Mouse (Mus musculus) G1E (cell line): ENCODE measurements around the gene Tmprss3. TPM values are rescaled to one million over a fixed set of nuclear protein-coding genes. Genes with fewer than 3 reads are reported as not detected.

ENCODE experiments used
- ATAC-seq: 2 replicates; pipeline ENCODE4 v1.8.0; 2016; ENCODE audit warnings: mild to moderate bottlenecking; ENCODE audit not compliant: insufficient number of reproducible peaks, poor library complexity, low FRiP score, severe bottlenecking; ENCODE audit errors: extremely low read depth
- DNase-seq: peaks from one replicate; pipeline ENCODE4 v3.0.0; 2012; ENCODE audit warnings: low spot score
- H3K27me3 ChIP-seq: 2 replicates; pipeline ENCODE4 v1.6.1; 2012; ENCODE audit warnings: mild to moderate bottlenecking, low read length, inconsistent platforms; ENCODE audit not compliant: insufficient read depth
- H3K36me3 ChIP-seq: replicated peaks from 2 replicates; pipeline ENCODE3; 2012; ENCODE audit warnings: mild to moderate bottlenecking, inconsistent platforms
- H3K4me1 ChIP-seq: 2 replicates; pipeline ENCODE4 v1.6.1; 2012; ENCODE audit warnings: low read depth, low read length, inconsistent platforms, mixed read lengths; ENCODE audit not compliant: insufficient read depth
- H3K4me3 ChIP-seq: 2 replicates; pipeline ENCODE4 v1.5.1; 2012; ENCODE audit warnings: low read depth, mild to moderate bottlenecking, inconsistent platforms, low read length, moderate library complexity, mixed read lengths
- H3K9me3 ChIP-seq: replicated peaks from 2 replicates; pipeline ENCODE4 v1.6.1; 2012; ENCODE audit warnings: inconsistent platforms
- CTCF ChIP-seq: IDR thresholded peaks from 2 replicates; pipeline ENCODE4 v1.5.1; 2012; ENCODE audit warnings: low read depth, low read length, inconsistent platforms, mixed read lengths
- GATA1 ChIP-seq: IDR thresholded peaks from 2 replicates; pipeline ENCODE4 v1.6.1; 2012; ENCODE audit warnings: borderline replicate concordance, low read length, inconsistent platforms, mixed read lengths
- GATA2 ChIP-seq: IDR thresholded peaks from 2 replicates; pipeline ENCODE4 v1.6.1; 2012; ENCODE audit warnings: low read depth, low read length, inconsistent platforms, borderline replicate concordance
- POLR2AphosphoS5 ChIP-seq: IDR thresholded peaks from 2 replicates; pipeline ENCODE4 v1.6.1; 2012; ENCODE audit warnings: low read depth, low read length, inconsistent platforms; ENCODE audit not compliant: insufficient replicate concordance
- TAL1 ChIP-seq: conservative IDR thresholded peaks from 2 replicates; pipeline ENCODE4 v1.6.1; 2012; ENCODE audit warnings: low read depth, low read length, inconsistent platforms, mixed read lengths
- polyA plus RNA-seq: library from polyadenylated mRNA; stranded (reverse); fragments of >175 nt; gene quantifications from 2 replicates; pipeline ENCODE4 v1.2.3, GENCODE M21; 2012
- total RNA-seq, 2 experiments: library from RNA; stranded (forward) in 1 of 2; stranded (reverse) in 1 of 2; fragments of 200-1000 nt in 1 of 2; fragments of >200 nt in 1 of 2; fragmentation: Nextera tagmentation in 1 of 2; gene quantifications; 2 replicates each; pipeline ENCODE4 v1.2.3; 2014 to 2017

Gene Tmprss3
- total and polyA plus RNA-seq, 3 experiments = not detected

- H3K36me3 ChIP-seq = no peaks in the 10 kb centered on the region
- H3K4me3 ChIP-seq = no peak overlapping the region
- DNase-seq = no peak
- TF ChIP-seq POLR2AphosphoS5 (no peak), GATA2 (no peak), TAL1 (no peak), CTCF (no peak), GATA1 (no peak)
- H3K4me1 ChIP-seq = no peaks in the 10 kb centered on the region
- no peaks in the 10 kb centered on the region for H3K27me3 ChIP-seq
- peaks cover 60% of the 10 kb centered on the region for H3K9me3 ChIP-seq
- no peak for ATAC-seq
These were observed 63.9 kb downstream of the Tmprss3 start for GRCm38 (mm10) chr17:31134913-31135312.

DNA sequence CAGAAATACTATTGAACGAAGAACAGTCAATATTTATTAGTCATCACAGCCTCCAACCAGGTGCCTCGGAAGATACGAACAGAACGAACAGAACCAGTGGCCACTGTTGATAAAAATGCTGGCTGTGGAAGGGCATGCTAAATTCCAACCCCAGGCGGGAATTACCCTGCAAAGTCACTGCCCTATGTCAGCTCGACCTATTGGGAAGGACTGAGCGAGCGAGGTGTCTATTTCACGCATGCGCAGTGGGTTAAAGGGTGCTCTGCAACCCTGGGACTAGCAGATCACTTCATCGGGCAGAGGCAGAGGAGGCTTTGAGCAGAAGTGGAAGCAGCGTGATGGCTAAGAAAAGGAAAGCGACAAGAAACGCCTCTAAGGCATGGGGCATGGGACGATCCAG lies 65.0 kb downstream of the Tmprss3 start:
- H3K27me3 ChIP-seq = no peaks in the 10 kb centered on the region
- no peak for DNase-seq
- H3K36me3 ChIP-seq = no peaks in the 10 kb centered on the region
- peaks cover 58% of the 10 kb centered on the region for H3K9me3 ChIP-seq
- no peak for ATAC-seq
- H3K4me1 ChIP-seq = no peaks in the 10 kb centered on the region
- TF ChIP-seq GATA2 (no peak), GATA1 (no peak), TAL1 (no peak), POLR2AphosphoS5 (no peak), CTCF (no peak)
- no peak overlapping the region for H3K4me3 ChIP-seq

GRCm38 (mm10) chr17:31131269-31131821 lies 67.4 kb downstream of the Tmprss3 start:
- DNase-seq = no peak
- Histone ChIP-seq H3K9me3 (peaks cover 68% of the 10 kb centered on the region), H3K4me3 (no peak overlapping the region), H3K27me3 (no peaks in the 10 kb centered on the region), H3K36me3 (no peaks in the 10 kb centered on the region), H3K4me1 (no peaks in the 10 kb centered on the region)
- TF ChIP-seq GATA2 (no peak), TAL1 (no peak), GATA1 (no peak), CTCF (no peak), POLR2AphosphoS5 (no peak)
- ATAC-seq = no peak

- Histone ChIP-seq H3K9me3 (peaks cover 76% of the 10 kb centered on the region), H3K36me3 (no peaks in the 10 kb centered on the region), H3K27me3 (no peaks in the 10 kb centered on the region), H3K4me1 (no peaks in the 10 kb centered on the region), H3K4me3 (no peak within 1 kb of the TSS)
- DNase-seq = no peak
- ATAC-seq = no peak
- no peak for TF ChIP-seq GATA2
- no peak for TF ChIP-seq POLR2AphosphoS5
- no peak for TF ChIP-seq GATA1
- TF ChIP-seq TAL1 = no peak
- no peak for TF ChIP-seq CTCF
These were observed 69.3 kb downstream of the Tmprss3 start, which contains the start of gene Tff3 for GRCm38 (mm10) chr17:31129452-31129851. TSS of gene Tff3 (minus strand) at chr17:31129646.

Other genes with a start within 250 kb of the Tmprss3 start
- gene Umodl1, start 244.3 kb downstream of the Tmprss3 start, total RNA-seq (2014; fragmentation: Nextera tagmentation) = not detected in 2 replicates
- 0.16 TPM in 1 of 2 replicates, not detected in the other for gene Umodl1, start 244.3 kb downstream of the Tmprss3 start, total RNA-seq (2017)
- gene Umodl1, start 244.3 kb downstream of the Tmprss3 start, polyA plus RNA-seq = 0.01 TPM in 1 of 2 replicates, not detected in the other
- not detected in 2 replicates for gene Abcg1, start 141.3 kb downstream of the Tmprss3 start, total RNA-seq (2014; fragmentation: Nextera tagmentation)
- gene Abcg1, start 141.3 kb downstream of the Tmprss3 start, total RNA-seq (2017) = 0.05 and 0.06 TPM in 2 replicates
- gene Abcg1, start 141.3 kb downstream of the Tmprss3 start, polyA plus RNA-seq = not detected in 2 replicates
- not detected in 2 replicates for gene Tff3, start 69.3 kb downstream of the Tmprss3 start, total RNA-seq (2014; fragmentation: Nextera tagmentation)
- not detected in 2 replicates for gene Tff3, start 69.3 kb downstream of the Tmprss3 start, total RNA-seq (2017)
- not detected in 2 replicates for gene Tff3, start 69.3 kb downstream of the Tmprss3 start, polyA plus RNA-seq
- not detected in 2 replicates for gene Tff2, start 54.7 kb downstream of the Tmprss3 start, total RNA-seq (2014; fragmentation: Nextera tagmentation)
- gene Tff2, start 54.7 kb downstream of the Tmprss3 start, total RNA-seq (2017) = not detected in 2 replicates
- not detected in 2 replicates for gene Tff2, start 54.7 kb downstream of the Tmprss3 start, polyA plus RNA-seq
- gene Tff1, start 33.7 kb downstream of the Tmprss3 start, total RNA-seq (2014; fragmentation: Nextera tagmentation) = not detected in 2 replicates
- not detected in 2 replicates for gene Tff1, start 33.7 kb downstream of the Tmprss3 start, total RNA-seq (2017)
- not detected in 2 replicates for gene Tff1, start 33.7 kb downstream of the Tmprss3 start, polyA plus RNA-seq
- not detected in 2 replicates for gene Ubash3a, start 8.9 kb upstream of the Tmprss3 start, total RNA-seq (2014; fragmentation: Nextera tagmentation)
- 0.17 and 0.33 TPM in 2 replicates for gene Ubash3a, start 8.9 kb upstream of the Tmprss3 start, total RNA-seq (2017)
- not detected in 2 replicates for gene Ubash3a, start 8.9 kb upstream of the Tmprss3 start, polyA plus RNA-seq
- gene Rsph1, start 78.4 kb upstream of the Tmprss3 start, total RNA-seq (2014; fragmentation: Nextera tagmentation) = not detected in 2 replicates
- gene Rsph1, start 78.4 kb upstream of the Tmprss3 start, total RNA-seq (2017) = not detected in 2 replicates
- not detected in 2 replicates for gene Rsph1, start 78.4 kb upstream of the Tmprss3 start, polyA plus RNA-seq
- gene Slc37a1, start 87.8 kb upstream of the Tmprss3 start, total RNA-seq (2014; fragmentation: Nextera tagmentation) = not detected in 2 replicates
- 0.12 and 0.38 TPM in 2 replicates for gene Slc37a1, start 87.8 kb upstream of the Tmprss3 start, total RNA-seq (2017)
- not detected in 2 replicates for gene Slc37a1, start 87.8 kb upstream of the Tmprss3 start, polyA plus RNA-seq
- gene Pde9a, start 187.2 kb upstream of the Tmprss3 start, total RNA-seq (2014; fragmentation: Nextera tagmentation) = not detected in 2 replicates
- 0.16 TPM in 1 of 2 replicates, not detected in the other for gene Pde9a, start 187.2 kb upstream of the Tmprss3 start, total RNA-seq (2017)
- not detected in 2 replicates for gene Pde9a, start 187.2 kb upstream of the Tmprss3 start, polyA plus RNA-seq